Mouse (Mus musculus): ENCODE results near the gene Zfp942. TPM values are rescaled to one million over a fixed set of nuclear protein-coding genes. Genes with fewer than 3 reads are reported as not detected.
"Not testable (repeated sequence)": the region's sequence is repeated elsewhere in the genome, so short reads cannot be mapped to it uniquely, and the experiment has no call there.

Gene Zfp942
- polyA plus RNA-seq (2015; fragmentation: Nextera tagmentation; extraction: Ambion mirVana), result 9.6 and 10.2 TPM in 2 replicates

DNA sequence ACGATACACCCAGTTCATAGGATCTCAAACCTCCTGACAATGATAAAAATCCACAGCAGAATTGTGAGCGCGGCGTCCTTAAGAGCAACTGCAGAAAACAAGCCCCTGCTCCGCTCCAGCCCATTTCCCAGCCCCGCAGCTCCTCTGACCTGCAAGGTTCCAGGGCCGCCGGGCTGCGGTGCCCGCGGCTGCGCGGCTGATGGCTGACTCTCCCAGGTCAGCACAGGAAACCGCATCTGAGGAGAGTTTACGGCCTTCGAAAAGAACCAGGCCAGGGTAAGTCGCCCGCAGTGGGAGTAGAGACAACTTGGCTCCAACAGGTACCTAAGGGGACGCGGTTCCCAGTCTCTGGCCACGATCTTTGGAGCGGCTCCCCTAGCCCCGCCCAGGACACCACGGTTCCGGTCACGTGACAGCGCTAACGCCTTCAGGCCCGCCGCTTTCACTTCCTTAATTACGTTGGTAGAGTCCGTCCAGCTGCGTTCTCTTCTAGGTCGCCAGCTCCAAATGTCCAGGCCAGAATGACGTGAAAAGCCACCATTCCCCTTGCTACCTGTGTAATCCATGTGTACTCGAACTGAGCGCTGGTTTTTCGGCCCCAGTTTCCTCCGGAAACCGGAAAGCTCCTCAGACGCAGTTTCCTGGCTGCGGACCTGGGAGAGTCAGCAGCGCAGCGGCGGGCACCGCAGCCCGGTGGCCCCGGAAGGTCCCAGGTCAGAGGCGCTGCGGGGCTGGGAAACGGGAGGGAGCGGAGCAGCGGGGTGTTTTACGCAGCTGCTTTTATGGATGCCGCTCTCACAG, at the start of gene Zfp942, which contains the start of gene Zfp943:
Zfp942 (minus strand) TSS at position 358 of the 801 bp plus-strand sequence.
Zfp943 (plus strand) TSS at position 446 of the 801 bp plus-strand sequence.
- DNase-seq (ENCODE audit: low spot score), result peak; percentile 75
- H3K27me3 ChIP-seq (ENCODE audit: control insufficient read depth, insufficient read depth, low read length), result not testable (repeated sequence)
- peak within 1 kb of the TSS; percentile 81 for H3K9ac ChIP-seq (ENCODE audit: low read length)

DNA sequence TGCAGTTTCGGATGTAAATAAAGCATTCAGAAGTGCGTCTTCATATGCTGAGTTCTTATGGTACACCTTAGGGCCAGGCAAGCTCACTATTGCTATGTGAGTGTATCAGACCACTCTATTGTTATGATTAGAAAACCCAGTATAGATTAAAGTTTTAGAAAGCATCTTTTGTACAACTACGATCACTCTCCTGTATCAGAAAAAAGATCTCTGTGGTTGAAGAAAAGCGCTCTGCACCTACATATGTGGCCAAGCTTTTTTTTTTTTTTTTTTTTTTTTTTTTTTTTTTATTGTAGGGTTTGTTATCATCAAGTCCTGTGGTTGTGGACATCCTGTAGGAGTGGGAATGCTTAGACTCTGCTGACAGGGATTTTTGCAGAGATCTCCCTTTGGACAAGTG, 1.0 kb upstream of the Zfp942 start:
- H3K27ac ChIP-seq (replicated peaks), result no peak overlapping the region
- H3K9me3 ChIP-seq (ENCODE audit: control insufficient read depth, low read length), result no peaks in the 10 kb centered on the region
- TF ChIP-seq EP300 (optimal IDR thresholded peaks at IDR 0.05) (no peak), CTCF (IDR thresholded peaks at IDR 0.05; ENCODE audit: low read depth) (no peak)
- no peak overlapping the region for H3K9ac ChIP-seq (ENCODE audit: low read length)
- H3K4me2 ChIP-seq (replicated peaks; ENCODE audit: low read depth), result peak overlapping the region; percentile 45
- no peaks in the 10 kb centered on the region for H3K36me3 ChIP-seq (ENCODE audit: control insufficient read depth, insufficient read depth, low read length)
- ATAC-seq (ENCODE audit: low FRiP score, low TSS enrichment), result no peak
- DNase-seq (ENCODE audit: low spot score), result no peak
- WGBS, result 33% methylated on average over 4 of the region's 4 CpGs
- peak overlapping the region; percentile 69 for H3K4me3 ChIP-seq (ENCODE audit: low read depth, low read length)
- no peaks in the 10 kb centered on the region; the same call in 1 of the 2 replicates for H3K4me1 ChIP-seq (replicated peaks; ENCODE audit: control insufficient read depth, insufficient read depth)
- no peaks in the 10 kb centered on the region for H3K27me3 ChIP-seq (ENCODE audit: control insufficient read depth, insufficient read depth, low read length)

More for the DNA sequence above, at the start of gene Zfp942, which contains the start of gene Zfp943:
- peak within 1 kb of the TSS; percentile 54 for H3K4me2 ChIP-seq (replicated peaks; ENCODE audit: low read depth)
- H3K4me1 ChIP-seq (replicated peaks; ENCODE audit: control insufficient read depth, insufficient read depth); H3K36me3 ChIP-seq (ENCODE audit: control insufficient read depth, insufficient read depth, low read length); H3K9me3 ChIP-seq (ENCODE audit: control insufficient read depth, low read length): not testable (repeated sequence)
- under 1% methylated on average over 42 of the region's 55 CpGs for WGBS
- peak within 1 kb of the TSS; percentile 69 for H3K4me3 ChIP-seq (ENCODE audit: low read depth, low read length)
- peak; percentile 99 for ATAC-seq (ENCODE audit: low FRiP score, low TSS enrichment)
- H3K27ac ChIP-seq (replicated peaks), result peak within 1 kb of the TSS; percentile 87

DNA sequence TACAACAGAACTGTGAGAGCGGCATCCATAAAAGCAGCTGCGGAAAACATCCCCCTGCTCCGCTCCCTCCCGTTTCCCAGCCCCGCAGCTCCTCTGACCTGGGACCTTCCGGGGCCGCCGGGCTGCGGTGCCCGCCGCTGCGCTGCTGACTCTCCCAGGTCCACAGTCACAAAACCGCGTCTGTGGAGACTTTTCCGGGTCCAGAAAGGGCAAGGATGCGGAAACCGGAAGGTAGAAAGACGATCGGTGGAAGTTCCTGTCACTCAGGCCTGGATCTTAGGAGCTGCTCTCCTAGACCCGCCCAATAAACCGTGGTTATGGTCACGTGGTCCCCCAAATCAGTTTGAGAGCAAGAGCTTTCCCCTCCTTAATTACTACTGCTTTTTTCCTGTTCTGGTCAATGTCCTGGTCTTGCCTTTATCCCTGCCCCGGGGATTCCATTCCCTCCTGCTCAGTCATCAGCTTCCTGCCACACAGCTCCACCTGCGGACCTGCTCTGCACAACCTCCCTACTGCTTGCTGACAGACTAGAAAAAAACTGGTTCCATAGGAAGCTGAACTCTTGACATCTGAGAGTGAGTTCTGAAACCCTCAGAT, 52.7 kb downstream of the Zfp942 start, which contains the start of gene Zfp995:
Zfp995 (minus strand) TSS at position 471 of the 597 bp plus-strand sequence.
- not testable (repeated sequence) for H3K36me3 ChIP-seq (ENCODE audit: control insufficient read depth, insufficient read depth, low read length); H3K9me3 ChIP-seq (ENCODE audit: control insufficient read depth, low read length); H3K27ac ChIP-seq (replicated peaks); H3K4me1 ChIP-seq (replicated peaks; ENCODE audit: control insufficient read depth, insufficient read depth); H3K27me3 ChIP-seq (ENCODE audit: control insufficient read depth, insufficient read depth, low read length)
- Histone ChIP-seq H3K4me2 (replicated peaks; ENCODE audit: low read depth) (peak within 1 kb of the TSS; percentile 64), H3K4me3 (ENCODE audit: low read depth, low read length) (peak within 1 kb of the TSS; percentile 65), H3K9ac (ENCODE audit: low read length) (peak within 1 kb of the TSS; percentile 71)
- peak; percentile 19; the same call in 1 of the 2 replicates for TF ChIP-seq CTCF (IDR thresholded peaks at IDR 0.05; ENCODE audit: low read depth)
- under 1% methylated on average over 24 of the region's 24 CpGs for WGBS
- ATAC-seq (ENCODE audit: low FRiP score, low TSS enrichment) (peak; percentile 99), DNase-seq (ENCODE audit: low spot score) (peak; percentile 74)

DNA sequence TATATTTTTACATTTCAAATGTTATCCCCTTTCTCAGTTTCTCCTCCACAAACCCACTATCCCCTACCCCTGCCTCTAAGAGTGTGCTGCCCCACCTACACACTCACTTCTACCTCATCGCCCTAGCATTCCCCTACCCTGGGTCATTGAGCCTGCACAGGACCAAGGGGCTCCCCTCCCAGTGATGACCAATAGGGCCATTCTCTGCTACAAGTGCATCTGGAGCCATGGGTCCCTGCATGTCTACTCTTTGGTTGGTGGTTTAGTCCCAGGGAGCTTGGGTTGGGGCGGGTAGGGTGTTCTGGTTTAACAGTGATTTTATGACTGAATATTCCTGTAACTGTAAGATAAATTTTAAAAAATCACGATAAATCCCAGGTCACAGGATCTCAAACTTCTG, 53.2 kb downstream of the Zfp942 start:
- 2% methylated on average over 3 of the region's 3 CpGs for WGBS
- DNase-seq (ENCODE audit: low spot score), result no peak
- Histone ChIP-seq H3K9me3 (ENCODE audit: control insufficient read depth, low read length) (no peaks in the 10 kb centered on the region), H3K36me3 (ENCODE audit: control insufficient read depth, insufficient read depth, low read length) (no peaks in the 10 kb centered on the region), H3K4me1 (replicated peaks; ENCODE audit: control insufficient read depth, insufficient read depth) (no peaks in the 10 kb centered on the region), H3K27ac (replicated peaks) (no peak overlapping the region), H3K4me2 (replicated peaks; ENCODE audit: low read depth) (peak overlapping the region; percentile 64), H3K9ac (ENCODE audit: low read length) (peak overlapping the region; percentile 71), H3K27me3 (ENCODE audit: control insufficient read depth, insufficient read depth, low read length) (no peaks in the 10 kb centered on the region), H3K4me3 (ENCODE audit: low read depth, low read length) (peak overlapping the region; percentile 65)
- ATAC-seq (ENCODE audit: low FRiP score, low TSS enrichment), result peak; percentile 60; the same call in 1 of the 2 replicates
- TF ChIP-seq EP300 (optimal IDR thresholded peaks at IDR 0.05) (no peak), CTCF (IDR thresholded peaks at IDR 0.05; ENCODE audit: low read depth) (no peak)

Other genes starting within 250 kb of the Zfp942 start
- gene Zfp229, start 231.7 kb downstream of the Zfp942 start, polyA plus RNA-seq (2015; fragmentation: Nextera tagmentation; extraction: Ambion mirVana), result 2.5 TPM in 2 replicates
- gene Zfp820, start 116.7 kb downstream of the Zfp942 start, polyA plus RNA-seq (2015; fragmentation: Nextera tagmentation; extraction: Ambion mirVana), result 3.6 and 3.8 TPM in 2 replicates
- 6.6 and 7.0 TPM in 2 replicates for gene Zfp995, start 52.5 kb downstream of the Zfp942 start, polyA plus RNA-seq (2015; fragmentation: Nextera tagmentation; extraction: Ambion mirVana)
- gene Zfp943, start 88 bp upstream of the Zfp942 start, polyA plus RNA-seq (2015; fragmentation: Nextera tagmentation; extraction: Ambion mirVana), result 11.0 and 12.2 TPM in 2 replicates
- 1.6 and 1.8 TPM in 2 replicates for gene Zfp947, start 203.7 kb upstream of the Zfp942 start, polyA plus RNA-seq (2015; fragmentation: Nextera tagmentation; extraction: Ambion mirVana)

All from stomach, postnatal 0 days (tissue).